Mouse (Mus musculus): ENCODE data around the gene Lurap1. TPM values are rescaled to one million over a fixed set of nuclear protein-coding genes. Genes with fewer than 3 reads are reported as not detected.

Lurap1 gene
- total RNA-seq, 4 experiments from 2014 or later = 21.9 to 23.7 (median 23.3) TPM

- DNase-seq (ENCODE audit: low spot score in 2 of 2) = no peak
Measured at GRCm38 (mm10) chr4:116111486-116111885, 39.7 kb downstream of the Lurap1 start.

- no peak for DNase-seq (ENCODE audit: low spot score in 2 of 2)
Measured at GRCm38 (mm10) chr4:116110695-116111094, 40.4 kb downstream of the Lurap1 start.

- DNase-seq (ENCODE audit: low spot score in 2 of 2) = no peak
Measured at GRCm38 (mm10) chr4:116105278-116105677, 45.9 kb downstream of the Lurap1 start.

DNA sequence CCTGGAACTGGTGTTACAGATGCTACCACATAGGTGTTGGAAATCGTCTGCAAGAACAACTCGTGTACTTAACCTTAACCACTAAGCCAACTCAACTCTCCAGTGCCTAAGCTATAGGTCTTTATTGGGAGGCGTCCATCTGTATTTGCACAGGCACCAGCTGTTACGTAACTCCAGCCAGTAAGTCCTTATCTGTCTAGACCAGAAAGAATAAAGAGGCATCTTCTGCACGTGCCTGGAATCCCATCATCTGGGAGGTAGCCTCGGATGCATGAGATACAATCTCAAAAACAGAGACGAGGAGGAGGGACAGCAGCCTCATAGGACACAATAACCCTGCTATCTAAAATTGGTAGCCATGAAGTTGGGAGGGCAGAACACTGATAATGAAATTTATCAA lies 50.2 kb downstream of the Lurap1 start:
- DNase-seq (ENCODE audit: low spot score in 2 of 2) = no peak

- no peak for DNase-seq (ENCODE audit: low spot score in 2 of 2)
Measured at GRCm38 (mm10) chr4:116097211-116097610, 53.9 kb downstream of the Lurap1 start.

DNA sequence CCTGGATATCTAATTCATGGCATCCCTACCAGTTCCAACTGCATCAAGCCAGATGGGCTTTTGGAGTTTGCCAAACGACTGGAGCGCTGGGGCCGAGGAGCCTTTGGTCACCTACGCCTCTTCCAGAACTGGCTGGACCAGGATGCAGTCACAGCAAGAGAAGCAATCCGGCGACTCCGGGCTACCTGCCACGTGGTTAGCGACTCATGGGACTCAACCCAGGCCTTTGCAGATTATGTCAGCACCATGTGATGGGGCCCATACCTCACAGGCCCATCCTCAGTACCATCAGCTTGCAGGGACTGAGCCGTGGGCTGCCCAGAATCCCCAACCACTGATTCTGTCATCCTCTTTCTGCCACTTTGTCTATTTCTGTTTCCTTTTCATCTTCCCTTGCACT lies 54.8 kb downstream of the Lurap1 start:
- no peak for DNase-seq (ENCODE audit: low spot score in 2 of 2)

- no peak for DNase-seq (ENCODE audit: low spot score in 2 of 2)
Measured at GRCm38 (mm10) chr4:116088510-116089249, 62.5 kb downstream of the Lurap1 start.

Other genes with a start within 250 kb of the Lurap1 start
- under 1 TPM in 1 of 4 experiments, not detected in 3; 0.08 TPM for gene Dmbx1, start 211.4 kb downstream of the Lurap1 start, total RNA-seq (2022)
- 100 to 1,000 TPM; 125 to 145 (median 136) TPM for gene Faah, start 133.4 kb downstream of the Lurap1 start, total RNA-seq (2022)
- 10 to 100 TPM; 10.6 to 11.8 (median 11.7) TPM for gene Nsun4, start 97.5 kb downstream of the Lurap1 start, total RNA-seq (2022)
- gene Uqcrh, start 76.3 kb downstream of the Lurap1 start, total RNA-seq (2022) = 100 to 1,000 TPM; 402 to 415 (median 406) TPM
- gene Lrrc41, start 76.1 kb downstream of the Lurap1 start, total RNA-seq (2022) = 10 to 100 TPM; 45.7 to 49.3 (median 47.9) TPM
- gene Rad54l, start 27.6 kb downstream of the Lurap1 start, total RNA-seq (2022) = 1 to 10 TPM in 1 of 4 experiments, under 1 TPM in 3; 0.41 to 1.1 (median 0.72) TPM
- gene Pomgnt1, start 27.5 kb downstream of the Lurap1 start, total RNA-seq (2022) = 10 to 100 TPM; 69.7 to 76.0 (median 72.0) TPM
- not detected for gene Tspan1, start 16.3 kb upstream of the Lurap1 start, total RNA-seq (2022)
- not detected for gene 1700042G07Rik, start 22.0 kb upstream of the Lurap1 start, total RNA-seq (2022)
- gene Gm49337, start 22.0 kb upstream of the Lurap1 start, total RNA-seq (2022) = 1 to 10 TPM in 1 of 4 experiments, under 1 TPM in 1, not detected in 2; 0.96 to 4.1 TPM
- 10 to 100 TPM; 29.0 to 40.9 (median 35.9) TPM for gene Pik3r3, start 70.3 kb upstream of the Lurap1 start, total RNA-seq (2022)